Mouse (Mus musculus) testis, adult 2 months (tissue): ENCODE results near the gene Msrb3. TPM values are rescaled to one million over a fixed set of nuclear protein-coding genes. Genes with fewer than 3 reads are reported as not detected.

ENCODE experiments used
- H3K27ac ChIP-seq: fragments of 200-500 bp; 2 replicates; pipeline ENCODE4 v1.5.1; 2012; ENCODE audit warnings: low read depth, low read length; ENCODE audit not compliant: control insufficient read depth, insufficient read depth
- H3K27me3 ChIP-seq: fragments of 200-500 bp; 2 replicates; pipeline ENCODE4 v1.6.1; 2012; ENCODE audit warnings: mild to moderate bottlenecking, low read length, moderate library complexity; ENCODE audit not compliant: control insufficient read depth, insufficient read depth
- H3K36me3 ChIP-seq: fragments of 200-500 bp; 2 replicates; pipeline ENCODE4 v1.6.1; 2012; ENCODE audit warnings: mild to moderate bottlenecking, low read length; ENCODE audit not compliant: control insufficient read depth, insufficient read depth
- H3K4me1 ChIP-seq: fragments of 200-500 bp; 2 replicates; pipeline ENCODE4 v1.6.1; 2012; ENCODE audit warnings: low read length; ENCODE audit not compliant: control insufficient read depth, insufficient read depth
- H3K4me3 ChIP-seq: fragments of 200-500 bp; 2 replicates; pipeline ENCODE4 v1.5.1; 2012; ENCODE audit warnings: low read depth, mild to moderate bottlenecking, low read length, moderate library complexity, mixed read lengths; ENCODE audit not compliant: control insufficient read depth
- CTCF ChIP-seq: fragments of 200-500 bp; IDR thresholded peaks from 2 replicates; pipeline ENCODE4 v1.5.1; 2012; ENCODE audit warnings: low read depth, mild to moderate bottlenecking, inconsistent platforms, low read length, moderate library complexity; ENCODE audit not compliant: control insufficient read depth, insufficient read depth, insufficient replicate concordance
- POLR2A ChIP-seq: fragments of 200-500 bp; IDR thresholded peaks from 2 replicates; pipeline ENCODE4 v1.6.1; 2012; ENCODE audit warnings: low read depth, mild to moderate bottlenecking, inconsistent platforms, low read length, moderate library complexity; ENCODE audit not compliant: control insufficient read depth
- polyA plus RNA-seq: library from polyadenylated mRNA; depleted of rRNA; stranded (reverse); fragments of >200 nt; gene quantifications from 2 replicates; pipeline ENCODE4 v1.2.3, GENCODE M21; 2012

The Msrb3 gene
- polyA plus RNA-seq, 1 experiment = 35.1 TPM

DNA sequence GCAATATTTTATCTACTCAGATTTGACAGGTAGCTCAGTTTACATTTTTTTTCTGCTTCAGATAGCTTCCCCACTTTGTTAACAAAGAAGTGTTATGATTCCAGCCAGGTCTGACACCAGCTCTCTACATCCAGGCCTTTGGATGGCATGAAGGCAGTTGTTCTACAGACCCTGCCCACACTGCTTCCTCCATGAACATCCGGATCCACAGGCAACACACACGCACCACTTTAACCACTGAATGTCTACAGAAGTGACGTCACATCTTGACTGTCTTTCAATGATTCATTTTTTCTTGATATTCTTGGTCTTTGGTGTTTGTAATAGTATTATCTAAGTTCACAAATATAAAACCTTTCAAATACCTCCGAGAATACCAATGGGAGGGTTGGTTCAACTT, 102.2 kb downstream of the Msrb3 start:
- H3K4me3 ChIP-seq = no peak overlapping the region
- H3K27me3 ChIP-seq = no peaks in the 10 kb centered on the region
- H3K27ac ChIP-seq = no peak overlapping the region
- H3K36me3 ChIP-seq = no peaks in the 10 kb centered on the region
- TF ChIP-seq CTCF (no peak), POLR2A (no peak)
- H3K4me1 ChIP-seq = peaks cover 10% of the 10 kb centered on the region

DNA sequence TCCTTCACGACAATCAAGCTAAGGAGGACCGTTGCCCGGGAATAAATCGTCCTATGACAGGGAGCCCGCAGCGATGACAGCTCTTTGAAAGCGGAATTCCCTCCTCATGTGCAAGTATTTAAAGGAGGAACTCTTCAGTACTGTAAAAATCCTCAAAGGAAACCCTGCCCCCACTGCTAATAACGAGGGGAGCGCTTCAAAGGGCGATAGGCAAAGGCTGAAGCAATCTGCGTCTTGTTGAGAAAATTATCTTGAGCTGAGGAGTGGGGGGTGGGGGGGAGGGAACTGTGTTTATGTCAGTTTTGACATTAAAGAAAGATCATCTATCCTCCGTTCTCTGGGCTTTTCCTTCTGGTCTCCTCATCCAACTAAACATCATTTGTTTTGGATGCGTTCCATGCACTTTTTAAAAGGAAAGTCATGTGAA, 104.5 kb downstream of the Msrb3 start:
- Histone ChIP-seq H3K27ac (no peak overlapping the region), H3K4me3 (no peak overlapping the region)

GRCm38 (mm10) chr10:120792191-120792765, 106.6 kb downstream of the Msrb3 start:
- Histone ChIP-seq H3K27ac (no peak overlapping the region), H3K36me3 (no peaks in the 10 kb centered on the region), H3K4me3 (no peak overlapping the region), H3K4me1 (no peaks in the 10 kb centered on the region), H3K27me3 (no peaks in the 10 kb centered on the region)
- no peak for TF ChIP-seq CTCF
- TF ChIP-seq POLR2A = no peak

More for the DNA sequence above, 104.5 kb downstream of the Msrb3 start:
- TF ChIP-seq CTCF (no peak), POLR2A (no peak)
- Histone ChIP-seq H3K36me3 (no peaks in the 10 kb centered on the region), H3K4me1 (no peaks in the 10 kb centered on the region), H3K27me3 (no peaks in the 10 kb centered on the region)

GRCm38 (mm10) chr10:120791438-120791837, 107.5 kb downstream of the Msrb3 start:
- no peaks in the 10 kb centered on the region for H3K27me3 ChIP-seq
- H3K27ac ChIP-seq = no peak overlapping the region
- H3K4me1 ChIP-seq = peaks cover 2% of the 10 kb centered on the region; the same call in 1 of the 2 replicates
- TF ChIP-seq CTCF (no peak), POLR2A (no peak)
- H3K36me3 ChIP-seq = no peaks in the 10 kb centered on the region
- H3K4me3 ChIP-seq = no peak overlapping the region

- Histone ChIP-seq H3K27me3 (no peaks in the 10 kb centered on the region), H3K4me1 (peaks cover 2% of the 10 kb centered on the region; the same call in 1 of the 2 replicates), H3K27ac (peak overlapping the region; percentile 16), H3K36me3 (no peaks in the 10 kb centered on the region), H3K4me3 (peak overlapping the region; percentile 79)
- TF ChIP-seq CTCF = no peak
These were observed 111.7 kb downstream of the Msrb3 start for GRCm38 (mm10) chr10:120787202-120787601.

- H3K27me3 ChIP-seq = no peaks in the 10 kb centered on the region
- TF ChIP-seq POLR2A (no peak), CTCF (no peak)
- no peak overlapping the region for H3K27ac ChIP-seq
- H3K36me3 ChIP-seq = no peaks in the 10 kb centered on the region
- H3K4me1 ChIP-seq = peaks cover 2% of the 10 kb centered on the region; the same call in 1 of the 2 replicates
- H3K4me3 ChIP-seq = no peak overlapping the region
These were observed 114.4 kb downstream of the Msrb3 start for GRCm38 (mm10) chr10:120784516-120784915.

DNA sequence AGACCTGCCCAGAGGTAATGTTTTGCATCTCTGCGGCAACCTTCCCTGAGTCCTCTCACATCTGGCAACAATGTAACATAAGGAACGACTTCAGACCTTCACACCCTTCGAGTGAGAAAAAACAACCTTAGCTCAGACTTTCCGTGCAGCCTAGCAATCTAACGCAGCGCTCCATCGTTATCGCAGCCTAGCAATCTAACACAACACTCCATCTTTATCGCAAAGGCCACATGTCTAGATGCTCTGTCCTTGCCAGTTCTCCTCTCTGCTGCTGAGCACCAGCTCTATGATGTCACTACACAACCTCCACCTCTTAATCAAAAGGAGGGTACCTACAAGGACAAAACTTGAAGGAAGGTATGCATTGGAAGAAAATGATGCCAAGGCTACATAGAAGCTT, 115.5 kb downstream of the Msrb3 start:
- no peak overlapping the region for H3K4me3 ChIP-seq
- no peaks in the 10 kb centered on the region for H3K27me3 ChIP-seq
- H3K36me3 ChIP-seq = no peaks in the 10 kb centered on the region
- peaks cover 2% of the 10 kb centered on the region; the same call in 1 of the 2 replicates for H3K4me1 ChIP-seq
- no peak overlapping the region for H3K27ac ChIP-seq
- TF ChIP-seq POLR2A (no peak), CTCF (no peak)
